Mouse (Mus musculus) hindbrain, embryonic 13.5 days (tissue): ENCODE data around the gene Krtcap2. TPM values are rescaled to one million over a fixed set of nuclear protein-coding genes. Genes with fewer than 3 reads are reported as not detected.

ENCODE experiments used
- ATAC-seq: fragments of 200-750 bp; cut with Nextera tagmentation; 2 replicates; pipeline ENCODE4 v1.8.0; 2017; ENCODE audit warnings: moderate TSS enrichment; ENCODE audit not compliant: low FRiP score
- H3K27ac ChIP-seq: fragments of 300-500 bp; sonication (generic); 2 replicates; pipeline ENCODE4 v1.5.1; 2015; ENCODE audit warnings: inconsistent platforms, mild to moderate bottlenecking, moderate library complexity
- H3K27me3 ChIP-seq: fragments of 300-500 bp; sonication (generic); 2 replicates; pipeline ENCODE4 v1.6.1; 2015; ENCODE audit warnings: mild to moderate bottlenecking, inconsistent platforms
- H3K36me3 ChIP-seq: fragments of 300-500 bp; sonication (generic); 2 replicates; pipeline ENCODE4 v1.6.1; 2015; ENCODE audit warnings: mild to moderate bottlenecking, inconsistent platforms
- H3K4me1 ChIP-seq: fragments of 300-500 bp; sonication (generic); replicated peaks from 2 replicates; pipeline ENCODE4 v1.6.1; 2015; ENCODE audit warnings: inconsistent platforms
- H3K4me2 ChIP-seq: fragments of 300-500 bp; sonication (generic); 2 replicates; pipeline ENCODE4 v1.6.1; 2015; ENCODE audit warnings: inconsistent platforms, mild to moderate bottlenecking, moderate library complexity
- H3K4me3 ChIP-seq: fragments of 300-500 bp; sonication (generic); 2 replicates; pipeline ENCODE4 v1.5.1; 2015; ENCODE audit warnings: mild to moderate bottlenecking, inconsistent platforms
- H3K9ac ChIP-seq: fragments of 300-500 bp; sonication (generic); 2 replicates; pipeline ENCODE4 v1.6.1; 2015; ENCODE audit warnings: mild to moderate bottlenecking, inconsistent platforms
- H3K9me3 ChIP-seq: fragments of 300-500 bp; sonication (generic); 2 replicates; pipeline ENCODE4 v1.6.1; 2016; ENCODE audit warnings: inconsistent platforms
- WGBS: fragments of 180-500 bp; shearing (Covaris S2); methylation state at CpG from one replicate; pipeline ENCODE4 v1.1.7; 2015; 5-methylcytosine and 5-hydroxymethylcytosine counted together
- polyA plus RNA-seq: library from polyadenylated mRNA; unstranded; fragments of >200 nt; fragmentation: Nextera tagmentation; extraction: Ambion mirVana; gene quantifications from 2 replicates; pipeline ENCODE4 v1.2.1, GENCODE M21; 2015

The Krtcap2 gene
- polyA plus RNA-seq, 1 experiment from 2014 or later = 209 TPM

GRCm38 (mm10) chr3:89279153-89279890 lies 33.6 kb downstream of the Krtcap2 start:
- H3K4me2 ChIP-seq = peak overlapping the region; percentile 90
- H3K27me3 ChIP-seq = peaks cover 63% of the 10 kb centered on the region
- 3% methylated on average over 35 of the region's 35 CpGs for WGBS
- peaks cover 43% of the 10 kb centered on the region for H3K4me1 ChIP-seq
- peak overlapping the region; percentile 60 for H3K27ac ChIP-seq
- H3K4me3 ChIP-seq = peak overlapping the region; percentile 48
- ATAC-seq = peak; percentile 57
- H3K9ac ChIP-seq = peak overlapping the region; percentile 70
- no peaks in the 10 kb centered on the region for H3K9me3 ChIP-seq
- no peaks in the 10 kb centered on the region for H3K36me3 ChIP-seq

- Histone ChIP-seq H3K36me3 (no peaks in the 10 kb centered on the region), H3K9me3 (no peaks in the 10 kb centered on the region), H3K27me3 (peaks cover 63% of the 10 kb centered on the region), H3K9ac (peak overlapping the region; percentile 70), H3K4me2 (peak overlapping the region; percentile 90), H3K27ac (peak overlapping the region; percentile 60), H3K4me3 (peak overlapping the region; percentile 48), H3K4me1 (peaks cover 44% of the 10 kb centered on the region)
- under 1% methylated on average over 29 of the region's 29 CpGs for WGBS
- ATAC-seq = peak; percentile 7; the same call in 1 of the 2 replicates
Observed at GRCm38 (mm10) chr3:89280050-89280605, 34.4 kb downstream of the Krtcap2 start.

GRCm38 (mm10) chr3:89280606-89281511 lies 35.1 kb downstream of the Krtcap2 start, which contains the start of gene Efna1:
Efna1 (minus strand) TSS chr3:89281142.
- peak; percentile 26; the same call in 1 of the 2 replicates for ATAC-seq
- peaks cover 52% of the 10 kb centered on the region for H3K4me1 ChIP-seq

GRCm38 (mm10) chr3:89281579-89282290 lies 36.0 kb downstream of the Krtcap2 start:
- H3K4me2 ChIP-seq = peak overlapping the region; percentile 90
- H3K27ac ChIP-seq = no peak overlapping the region
- H3K9ac ChIP-seq = peak overlapping the region; percentile 70
- H3K4me3 ChIP-seq = peak overlapping the region; percentile 48
- peaks cover 54% of the 10 kb centered on the region for H3K27me3 ChIP-seq
- WGBS = 12% methylated on average over 20 of the region's 20 CpGs
- H3K36me3 ChIP-seq = no peaks in the 10 kb centered on the region
- H3K4me1 ChIP-seq = peaks cover 52% of the 10 kb centered on the region
- no peak for ATAC-seq
- H3K9me3 ChIP-seq = no peaks in the 10 kb centered on the region

More at GRCm38 (mm10) chr3:89280606-89281511, 35.1 kb downstream of the Krtcap2 start, which contains the start of gene Efna1:
- Histone ChIP-seq H3K4me3 (peak within 1 kb of the TSS; percentile 48), H3K27me3 (peaks cover 62% of the 10 kb centered on the region), H3K4me2 (peak within 1 kb of the TSS; percentile 90), H3K36me3 (no peaks in the 10 kb centered on the region), H3K9ac (peak within 1 kb of the TSS; percentile 70), H3K27ac (peak within 1 kb of the TSS; percentile 60; the same call in 1 of the 2 replicates), H3K9me3 (no peaks in the 10 kb centered on the region)
- WGBS = under 1% methylated on average over 52 of the region's 52 CpGs

- Histone ChIP-seq H3K27me3 (peaks cover 48% of the 10 kb centered on the region), H3K9ac (peak overlapping the region; percentile 29; the same call in 1 of the 2 replicates), H3K4me2 (no peak overlapping the region), H3K27ac (no peak overlapping the region), H3K4me1 (peaks cover 49% of the 10 kb centered on the region), H3K36me3 (no peaks in the 10 kb centered on the region), H3K9me3 (no peaks in the 10 kb centered on the region), H3K4me3 (no peak overlapping the region; the same call in 1 of the 2 replicates)
- 28% methylated on average over 4 of the region's 4 CpGs for WGBS
- no peak for ATAC-seq
Observed at GRCm38 (mm10) chr3:89282291-89282643, 36.5 kb downstream of the Krtcap2 start.

GRCm38 (mm10) chr3:89284261-89284660 lies 38.5 kb downstream of the Krtcap2 start:
- no peaks in the 10 kb centered on the region for H3K9me3 ChIP-seq
- no peak for ATAC-seq
- no peak overlapping the region for H3K9ac ChIP-seq
- H3K4me3 ChIP-seq = no peak overlapping the region
- peaks cover 41% of the 10 kb centered on the region for H3K4me1 ChIP-seq
- peaks cover 28% of the 10 kb centered on the region for H3K27me3 ChIP-seq
- H3K27ac ChIP-seq = no peak overlapping the region
- no peaks in the 10 kb centered on the region for H3K36me3 ChIP-seq
- no peak overlapping the region for H3K4me2 ChIP-seq
- 92% methylated on average over 3 of the region's 3 CpGs for WGBS

GRCm38 (mm10) chr3:89285526-89285925 lies 39.8 kb downstream of the Krtcap2 start:
- Histone ChIP-seq H3K9me3 (no peaks in the 10 kb centered on the region), H3K4me3 (no peak overlapping the region), H3K4me2 (no peak overlapping the region), H3K27me3 (peaks cover 20% of the 10 kb centered on the region), H3K4me1 (peaks cover 28% of the 10 kb centered on the region), H3K9ac (no peak overlapping the region), H3K36me3 (no peaks in the 10 kb centered on the region), H3K27ac (no peak overlapping the region)
- WGBS = 37% methylated on average over 2 of the region's 2 CpGs
- no peak for ATAC-seq

GRCm38 (mm10) chr3:89287286-89287685 lies 41.5 kb downstream of the Krtcap2 start:
- Histone ChIP-seq H3K4me2 (no peak overlapping the region), H3K27ac (no peak overlapping the region), H3K4me1 (peaks cover 11% of the 10 kb centered on the region), H3K27me3 (peaks cover 5% of the 10 kb centered on the region), H3K9me3 (no peaks in the 10 kb centered on the region), H3K4me3 (no peak overlapping the region), H3K9ac (no peak overlapping the region), H3K36me3 (no peaks in the 10 kb centered on the region)
- WGBS = 55% methylated on average over 5 of the region's 5 CpGs
- no peak for ATAC-seq

- Histone ChIP-seq H3K4me3 (no peak overlapping the region), H3K4me1 (peaks cover 9% of the 10 kb centered on the region; the same call in 1 of the 2 replicates), H3K27ac (no peak overlapping the region), H3K9me3 (no peaks in the 10 kb centered on the region), H3K9ac (no peak overlapping the region), H3K36me3 (no peaks in the 10 kb centered on the region), H3K27me3 (0 out of 2 replicates have a peak, but pooled peaks cover 3% of the 10 kb centered on the region), H3K4me2 (no peak overlapping the region)
- 57% methylated on average over 7 of the region's 7 CpGs for WGBS
- ATAC-seq = no peak
Observed at GRCm38 (mm10) chr3:89288503-89288928, 42.8 kb downstream of the Krtcap2 start.

- no peak for ATAC-seq
- Histone ChIP-seq H3K9ac (no peak overlapping the region), H3K27ac (no peak overlapping the region), H3K4me2 (no peak overlapping the region), H3K36me3 (no peaks in the 10 kb centered on the region), H3K4me3 (no peak overlapping the region), H3K9me3 (no peaks in the 10 kb centered on the region), H3K27me3 (no peaks in the 10 kb centered on the region), H3K4me1 (no peaks in the 10 kb centered on the region)
- WGBS = 84% methylated on average over 10 of the region's 10 CpGs
Observed at GRCm38 (mm10) chr3:89291874-89292273, 46.1 kb downstream of the Krtcap2 start.

GRCm38 (mm10) chr3:89292303-89292702 lies 46.5 kb downstream of the Krtcap2 start:
- Histone ChIP-seq H3K9me3 (no peaks in the 10 kb centered on the region), H3K4me3 (no peak overlapping the region), H3K9ac (no peak overlapping the region), H3K4me1 (no peaks in the 10 kb centered on the region), H3K27ac (no peak overlapping the region), H3K36me3 (no peaks in the 10 kb centered on the region), H3K27me3 (no peaks in the 10 kb centered on the region), H3K4me2 (no peak overlapping the region)
- ATAC-seq = no peak
- WGBS = 79% methylated on average over 5 of the region's 5 CpGs
